Mouse (Mus musculus) heart, adult 2 months (tissue): ENCODE results near the gene Gm10392.
"Not testable (repeated sequence)": the region's sequence is repeated elsewhere in the genome, so short reads cannot be mapped to it uniquely, and the experiment has no call there.

Experiments used
- EP300 ChIP-seq: fragments of 200-500 bp; IDR thresholded peaks from 2 replicates; pipeline ENCODE4 v1.6.1; 2011; ENCODE audit warnings: low read depth, low read length, control low read depth; ENCODE audit not compliant: insufficient read depth
- POLR2A ChIP-seq: fragments of 200-500 bp; IDR thresholded peaks from 2 replicates; pipeline ENCODE4 v1.6.1; 2011; ENCODE audit warnings: mild to moderate bottlenecking, low read depth, low read length, control low read depth; ENCODE audit not compliant: insufficient read depth

GRCm38 (mm10) chr11:77528420-77528819 is 9.4 kb upstream of the Gm10392 start:
- not testable (repeated sequence) for TF ChIP-seq POLR2A, EP300
